Mouse (Mus musculus) gonadal fat pad, adult 2 months (tissue): ENCODE measurements at regions not wholly inside any gene's neighbourhood (a gene's known extent, or its start where the extent isn't known, plus 50 kb on each side); places are given as distances from the start of the nearest gene placed in this dataset.

ENCODE experiments used
- DNase-seq: peaks from one replicate; pipeline ENCODE4 v3.0.0-alpha.2; 2012; ENCODE audit warnings: low read depth

- DNase-seq: no peak
Measured at GRCm38 (mm10) chr10:39250039-39250438, 86.4 kb upstream of the Ccn6 start.

GRCm38 (mm10) chr10:39248486-39248885, 84.9 kb upstream of the Ccn6 start:
- no peak for DNase-seq

- no peak for DNase-seq
Measured at GRCm38 (mm10) chr10:39246984-39247383, 83.4 kb upstream of the Ccn6 start.

GRCm38 (mm10) chr10:39245141-39245540, 81.5 kb upstream of the Ccn6 start:
- no peak for DNase-seq

- no peak for DNase-seq
Measured at GRCm38 (mm10) chr10:39244061-39244460, 80.5 kb upstream of the Ccn6 start.

GRCm38 (mm10) chr10:39242398-39242797, 78.8 kb upstream of the Ccn6 start:
- DNase-seq: no peak

- DNase-seq: no peak
Measured at GRCm38 (mm10) chr10:39241922-39242321, 78.3 kb upstream of the Ccn6 start.

GRCm38 (mm10) chr10:39241486-39241885, 77.9 kb upstream of the Ccn6 start:
- no peak for DNase-seq

GRCm38 (mm10) chr10:39240966-39241365, 77.4 kb upstream of the Ccn6 start:
- DNase-seq: no peak

- no peak for DNase-seq
Measured at GRCm38 (mm10) chr10:39240178-39240791, 76.7 kb upstream of the Ccn6 start.

- no peak for DNase-seq
Measured at GRCm38 (mm10) chr10:39239498-39240177, 76.0 kb upstream of the Ccn6 start.

GRCm38 (mm10) chr10:39238596-39238995, 75.0 kb upstream of the Ccn6 start:
- DNase-seq: no peak

- no peak for DNase-seq
Measured at GRCm38 (mm10) chr10:39237549-39237948, 74.0 kb upstream of the Ccn6 start.

GRCm38 (mm10) chr10:39233926-39234450, 70.4 kb upstream of the Ccn6 start:
- no peak for DNase-seq

GRCm38 (mm10) chr10:39233191-39233590, 69.6 kb upstream of the Ccn6 start:
- no peak for DNase-seq

- no peak for DNase-seq
Measured at GRCm38 (mm10) chr10:39230634-39231410, 67.2 kb upstream of the Ccn6 start.

- no peak for DNase-seq
Measured at GRCm38 (mm10) chr10:39229233-39229632, 65.6 kb upstream of the Ccn6 start.

- no peak for DNase-seq
Measured at GRCm38 (mm10) chr10:39228027-39228426, 64.4 kb upstream of the Ccn6 start.

- DNase-seq: no peak
Measured at GRCm38 (mm10) chr10:39227499-39227942, 63.9 kb upstream of the Ccn6 start.

GRCm38 (mm10) chr10:39226518-39226917, 62.9 kb upstream of the Ccn6 start:
- no peak for DNase-seq

- DNase-seq: no peak
Measured at GRCm38 (mm10) chr10:39224449-39225094, 61.0 kb upstream of the Ccn6 start.

- DNase-seq: no peak
Measured at GRCm38 (mm10) chr10:39221028-39221427, 57.4 kb upstream of the Ccn6 start.
